Mouse (Mus musculus) testis, adult 2 months (tissue): Measurements from ENCODE around the gene Mark2.

Source experiments
- CTCF ChIP-seq: fragments of 200-500 bp; IDR thresholded peaks from 2 replicates; pipeline ENCODE4 v1.5.1; 2012; ENCODE audit warnings: low read depth, mild to moderate bottlenecking, inconsistent platforms, low read length, moderate library complexity; ENCODE audit not compliant: control insufficient read depth, insufficient read depth, insufficient replicate concordance
- POLR2A ChIP-seq: fragments of 200-500 bp; IDR thresholded peaks from 2 replicates; pipeline ENCODE4 v1.6.1; 2012; ENCODE audit warnings: low read depth, mild to moderate bottlenecking, inconsistent platforms, low read length, moderate library complexity; ENCODE audit not compliant: control insufficient read depth

- TF ChIP-seq POLR2A (no peak), CTCF (no peak)
Measured at GRCm38 (mm10) chr19:7352809-7353495, 11.3 kb upstream of the Mark2 start.
